Mouse (Mus musculus) hindbrain, embryonic 12.5 days (tissue): ENCODE results near the gene Sugt1. TPM values are rescaled to one million over a fixed set of nuclear protein-coding genes. Genes with fewer than 3 reads are reported as not detected.

ENCODE experiments used
- microRNA-seq: library from miRNA; unstranded; fragments of <30 nt; microRNA quantifications from one replicate; pipeline ENCODE4, GENCODE M21; 2017
- polyA plus RNA-seq: library from polyadenylated mRNA; unstranded; fragments of >200 nt; fragmentation: Nextera tagmentation; extraction: Ambion mirVana; gene quantifications from 2 replicates; pipeline ENCODE4 v1.2.1, GENCODE M21; 2016

Sugt1 gene
- polyA plus RNA-seq, 1 experiment from 2014 or later = 128 TPM

Small RNA genes lying within 50 kb of the gene (microRNA-seq; reads per million reads assigned to microRNA genes)
- gene Gm27857 = not detected

Other genes starting within 250 kb of the Sugt1 start
- 33.9 and 39.4 TPM in 2 replicates for gene Naa16, start 196.9 kb upstream of the Sugt1 start, polyA plus RNA-seq
- 9.8 and 11.1 TPM in 2 replicates for gene Mtrf1, start 189.9 kb upstream of the Sugt1 start, polyA plus RNA-seq
- gene Kbtbd7, start 161.2 kb upstream of the Sugt1 start, polyA plus RNA-seq = 22.6 and 23.1 TPM in 2 replicates
- gene Kbtbd6, start 135.9 kb upstream of the Sugt1 start, polyA plus RNA-seq = 3.1 and 4.5 TPM in 2 replicates
- gene Elf1, start 106.5 kb upstream of the Sugt1 start, polyA plus RNA-seq = 9.6 and 10.3 TPM in 2 replicates
- 51.1 and 53.2 TPM in 2 replicates for gene Wbp4, start 106.2 kb upstream of the Sugt1 start, polyA plus RNA-seq
- gene Cnmd, start 74.5 kb downstream of the Sugt1 start, polyA plus RNA-seq = 66.9 and 90.7 TPM in 2 replicates
- gene Pcdh8, start 183.6 kb downstream of the Sugt1 start, polyA plus RNA-seq = 40.7 and 42.6 TPM in 2 replicates